Mouse (Mus musculus): Measurements from ENCODE around the gene Pacs2.

DNA sequence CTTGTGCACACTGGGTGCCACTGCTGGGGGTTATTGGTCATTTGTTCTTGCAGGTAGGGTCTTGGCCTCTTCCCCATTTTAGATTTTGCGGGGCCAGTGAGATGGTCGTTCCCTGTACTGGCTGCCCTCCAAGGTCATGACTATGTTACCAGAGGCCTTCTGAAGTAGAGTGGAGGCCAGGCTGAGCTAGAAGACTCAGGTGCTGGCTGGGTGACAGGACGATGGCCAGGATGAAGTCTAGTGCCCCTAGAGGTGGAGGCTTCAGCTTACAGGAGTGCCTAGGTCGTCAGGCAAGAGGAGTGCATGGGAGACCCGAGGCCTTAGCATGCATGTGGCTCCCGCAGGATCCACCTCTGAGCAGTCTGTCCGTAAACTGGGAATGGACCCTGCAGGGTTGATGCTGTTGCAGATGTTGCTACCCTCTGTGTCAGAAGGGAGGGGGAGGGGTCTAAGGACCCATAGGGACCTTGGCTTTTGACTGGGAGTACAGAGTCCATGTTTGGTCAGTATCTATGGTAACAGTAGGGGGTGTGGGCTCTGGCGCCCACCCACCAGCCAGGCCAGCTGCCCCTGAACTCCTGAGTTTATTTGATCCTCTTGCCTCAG is 89.6 kb downstream of the Pacs2 start:
- TF ChIP-seq POLR2A (IDR thresholded peaks at IDR 0.05; ENCODE audit: borderline replicate concordance, control insufficient read depth, low read depth, low read length) (no peak), CTCF (IDR thresholded peaks at IDR 0.05; ENCODE audit: control insufficient read depth, insufficient read depth, low read length) (peak; percentile 59)
